Mouse (Mus musculus) midbrain, embryonic 10.5 days (tissue): ENCODE data around the gene Ccdc63. TPM values are rescaled to one million over a fixed set of nuclear protein-coding genes. Genes with fewer than 3 reads are reported as not detected.
"Not testable (repeated sequence)": the region's sequence is repeated elsewhere in the genome, so short reads cannot be mapped to it uniquely, and the experiment has no call there.

ENCODE experiments used
- DNase-seq: peaks from one replicate; pipeline ENCODE4 v3.0.0-alpha.2; 2017; ENCODE audit warnings: low spot score
- H3K27ac ChIP-seq: fragments of 300-500 bp; sonication (generic); replicated peaks from 2 replicates; pipeline ENCODE4 v1.5.1; 2016; ENCODE audit warnings: mild to moderate bottlenecking
- H3K27me3 ChIP-seq: fragments of 300-500 bp; sonication (generic); 2 replicates; pipeline ENCODE4 v1.6.1; 2016; ENCODE audit warnings: low read depth, mild to moderate bottlenecking; ENCODE audit not compliant: poor library complexity, severe bottlenecking
- H3K36me3 ChIP-seq: fragments of 300-500 bp; sonication (generic); 2 replicates; pipeline ENCODE4 v1.6.1; 2016; ENCODE audit warnings: mild to moderate bottlenecking, moderate library complexity
- H3K4me1 ChIP-seq: fragments of 300-500 bp; sonication (generic); 2 replicates; pipeline ENCODE4 v1.6.1; 2016
- H3K4me3 ChIP-seq: fragments of 300-500 bp; sonication (generic); 2 replicates; pipeline ENCODE4 v1.5.1; 2016; ENCODE audit warnings: mild to moderate bottlenecking, moderate library complexity
- H3K9me3 ChIP-seq: fragments of 300-500 bp; sonication (generic); replicated peaks from 2 replicates; pipeline ENCODE4 v1.6.1; 2016; ENCODE audit warnings: mild to moderate bottlenecking
- WGBS: fragments of 180-500 bp; shearing (Covaris S2); methylation state at CpG from one replicate; pipeline ENCODE4 v1.1.7; 2016; 5-methylcytosine and 5-hydroxymethylcytosine counted together
- polyA plus RNA-seq: library from polyadenylated mRNA; unstranded; fragments of >200 nt; fragmentation: Nextera tagmentation; extraction: Ambion mirVana; gene quantifications from 2 replicates; pipeline ENCODE4 v1.2.1, GENCODE M21; 2016

Gene Ccdc63
- polyA plus RNA-seq, 1 experiment from 2014 or later, result not detected

- peak overlapping the region; percentile 18; the same call in 1 of the 2 replicates for H3K4me3 ChIP-seq
- 73% methylated on average over 6 of the region's 6 CpGs for WGBS
- H3K36me3 ChIP-seq, result peaks cover 89% of the 10 kb centered on the region
- no peak overlapping the region for H3K27ac ChIP-seq
- H3K9me3 ChIP-seq, result no peaks in the 10 kb centered on the region
- no peaks in the 10 kb centered on the region for H3K27me3 ChIP-seq
- peaks cover 77% of the 10 kb centered on the region for H3K4me1 ChIP-seq
- DNase-seq, result no peak
Observed at GRCm38 (mm10) chr5:122163194-122163593, 22.6 kb upstream of the Ccdc63 start.

DNA sequence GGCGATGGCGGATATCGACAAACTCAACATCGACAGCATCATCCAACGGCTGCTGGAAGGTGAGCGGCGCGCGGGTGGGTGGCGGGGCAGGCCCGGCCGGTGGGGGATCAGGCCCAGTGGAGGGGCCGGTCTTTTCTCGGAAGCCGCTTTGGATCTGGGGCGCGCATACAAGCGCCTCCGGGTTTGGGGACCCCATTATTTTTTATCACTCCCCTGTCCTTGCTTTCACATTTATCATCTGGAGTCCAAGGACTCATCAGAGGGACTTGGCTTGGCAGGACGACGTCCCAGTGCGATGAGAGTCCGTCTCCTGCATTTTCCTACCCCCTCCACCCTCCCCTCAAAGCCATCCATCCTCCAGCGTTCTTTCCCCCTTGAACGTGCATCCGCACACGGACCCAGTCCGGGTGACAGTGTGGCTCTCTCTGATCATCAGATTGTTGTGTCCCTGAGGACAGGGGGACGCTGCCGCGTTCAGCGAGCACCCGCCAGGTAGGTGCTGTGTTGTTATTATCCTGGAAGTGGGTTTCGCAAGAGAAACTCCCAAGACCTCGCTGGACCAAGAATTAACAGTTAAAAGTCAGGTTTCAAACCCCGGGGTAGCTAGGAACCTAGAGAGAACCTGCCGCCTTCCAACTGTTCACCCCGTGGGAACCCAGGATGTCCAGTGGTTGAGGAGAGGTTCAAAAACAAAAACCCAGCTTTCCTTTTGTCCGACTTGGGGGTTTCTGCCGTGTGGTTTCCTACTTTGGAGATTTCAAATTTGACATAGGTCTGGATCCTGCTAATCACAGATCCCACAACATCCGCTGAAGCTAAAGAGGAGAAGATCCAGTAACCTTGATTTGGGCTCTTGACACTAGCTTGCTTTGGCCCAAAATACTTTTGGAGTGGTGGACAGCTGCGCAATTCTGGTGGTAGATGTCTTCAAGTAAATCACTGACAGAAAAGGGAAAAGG lies 18.2 kb upstream of the Ccdc63 start:
- WGBS, result 4% methylated on average over 42 of the region's 42 CpGs
- H3K27ac ChIP-seq, result peak overlapping the region; percentile 98

DNA sequence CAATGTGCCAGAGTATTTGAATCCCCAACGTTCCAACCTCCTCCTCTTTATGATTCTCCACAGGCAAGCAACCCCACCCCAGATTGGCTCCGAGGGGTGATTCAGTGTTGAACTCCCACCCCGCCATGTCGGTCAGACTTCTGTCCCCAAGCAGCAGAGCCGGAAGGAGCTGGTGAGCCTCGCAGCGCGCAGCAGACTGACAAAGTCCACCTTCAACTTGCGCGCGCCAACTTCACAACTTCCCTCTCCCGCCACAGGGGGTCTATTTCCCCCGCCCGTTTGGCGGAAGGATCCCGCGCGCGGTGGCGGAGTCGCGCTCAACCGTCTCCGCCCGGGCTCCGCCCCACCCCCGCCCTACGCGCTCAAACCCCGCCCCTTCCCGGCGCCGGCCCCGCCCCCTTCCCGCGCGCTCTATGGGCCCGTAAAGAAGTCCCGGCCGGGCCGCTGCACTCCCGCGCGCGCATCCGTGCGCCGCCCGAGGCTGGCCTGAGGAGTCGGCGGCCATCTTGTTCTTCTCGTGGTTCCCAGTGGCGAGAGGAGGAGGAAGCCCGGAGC lies 17.3 kb upstream of the Ccdc63 start, which contains the start of gene Ppp1cc:
Ppp1cc (plus strand) TSS at position 452 of the 555 bp plus-strand sequence.
- Histone ChIP-seq H3K4me1 (peaks cover 58% of the 10 kb centered on the region), H3K27ac (peak within 1 kb of the TSS; percentile 98), H3K4me3 (peak within 1 kb of the TSS; percentile 96), H3K36me3 (peaks cover 36% of the 10 kb centered on the region), H3K27me3 (peaks cover 17% of the 10 kb centered on the region; the same call in 1 of the 2 replicates), H3K9me3 (no peaks in the 10 kb centered on the region)
- peak; percentile 98 for DNase-seq
- under 1% methylated on average over 54 of the region's 54 CpGs for WGBS

More for the DNA sequence above, 18.2 kb upstream of the Ccdc63 start:
- peaks cover 17% of the 10 kb centered on the region; the same call in 1 of the 2 replicates for H3K27me3 ChIP-seq
- no peaks in the 10 kb centered on the region for H3K9me3 ChIP-seq
- H3K36me3 ChIP-seq, result peaks cover 46% of the 10 kb centered on the region
- peak overlapping the region; percentile 96 for H3K4me3 ChIP-seq
- peak; percentile 44 for DNase-seq
- peaks cover 68% of the 10 kb centered on the region for H3K4me1 ChIP-seq

DNA sequence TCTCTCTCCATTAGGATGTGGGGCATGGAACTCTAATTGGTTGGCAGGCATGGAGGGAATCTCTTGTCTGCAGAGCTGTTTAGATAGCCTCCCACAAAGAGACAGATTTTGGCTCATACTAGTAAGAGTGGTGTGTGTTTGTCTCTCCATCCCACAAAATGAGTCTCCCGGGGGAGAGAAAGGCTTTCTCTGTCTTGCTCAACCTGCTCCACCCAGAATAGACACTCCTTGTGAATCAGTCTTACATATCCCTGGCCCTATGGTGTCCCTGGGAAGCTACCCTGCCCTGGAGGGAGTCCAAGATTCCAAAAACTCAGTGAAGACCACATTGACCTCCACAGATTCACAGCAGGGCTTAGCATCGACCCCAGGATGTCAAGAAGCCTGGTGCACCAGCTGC lies 15.9 kb upstream of the Ccdc63 start:
- Histone ChIP-seq H3K27ac (0 out of 2 replicates have a peak overlapping the region, but pooled peaks have one; percentile 98), H3K4me1 (peaks cover 44% of the 10 kb centered on the region), H3K9me3 (no peaks in the 10 kb centered on the region), H3K36me3 (peaks cover 22% of the 10 kb centered on the region), H3K27me3 (peaks cover 17% of the 10 kb centered on the region; the same call in 1 of the 2 replicates), H3K4me3 (no peak overlapping the region)
- WGBS, result 77% methylated on average over 2 of the region's 2 CpGs
- no peak for DNase-seq

GRCm38 (mm10) chr5:122155613-122156012 lies 15.0 kb upstream of the Ccdc63 start:
- no peak overlapping the region for H3K27ac ChIP-seq

GRCm38 (mm10) chr5:122154782-122155181 lies 14.2 kb upstream of the Ccdc63 start:
- peaks cover 17% of the 10 kb centered on the region; the same call in 1 of the 2 replicates for H3K27me3 ChIP-seq
- 82% methylated on average over 3 of the region's 3 CpGs for WGBS

More at GRCm38 (mm10) chr5:122155613-122156012, 15.0 kb upstream of the Ccdc63 start:
- Histone ChIP-seq H3K36me3 (peaks cover 14% of the 10 kb centered on the region), H3K9me3 (no peaks in the 10 kb centered on the region), H3K4me3 (no peak overlapping the region), H3K4me1 (peaks cover 36% of the 10 kb centered on the region), H3K27me3 (peaks cover 17% of the 10 kb centered on the region; the same call in 1 of the 2 replicates)
- DNase-seq, result no peak

GRCm38 (mm10) chr5:122154006-122154405 lies 13.4 kb upstream of the Ccdc63 start:
- H3K4me3 ChIP-seq, result no peak overlapping the region
- H3K36me3 ChIP-seq, result no peaks in the 10 kb centered on the region
- peaks cover 17% of the 10 kb centered on the region; the same call in 1 of the 2 replicates for H3K27me3 ChIP-seq
- peaks cover 20% of the 10 kb centered on the region for H3K4me1 ChIP-seq
- DNase-seq, result no peak
- H3K27ac ChIP-seq, result no peak overlapping the region
- no peaks in the 10 kb centered on the region for H3K9me3 ChIP-seq
- WGBS, result 33% methylated on average over 12 of the region's 14 CpGs

More at GRCm38 (mm10) chr5:122154782-122155181, 14.2 kb upstream of the Ccdc63 start:
- Histone ChIP-seq H3K27ac (no peak overlapping the region), H3K4me1 (peaks cover 27% of the 10 kb centered on the region), H3K36me3 (peaks cover 5% of the 10 kb centered on the region), H3K4me3 (no peak overlapping the region), H3K9me3 (no peaks in the 10 kb centered on the region)
- no peak for DNase-seq

GRCm38 (mm10) chr5:122152508-122152907 lies 11.9 kb upstream of the Ccdc63 start:
- H3K4me3 ChIP-seq, H3K9me3 ChIP-seq, H3K27ac ChIP-seq, DNase-seq, H3K36me3 ChIP-seq: not testable (repeated sequence)
- peaks cover 17% of the 10 kb centered on the region; the same call in 1 of the 2 replicates for H3K27me3 ChIP-seq
- H3K4me1 ChIP-seq, result peaks cover 25% of the 10 kb centered on the region
- WGBS, result 92% methylated on average over 5 of the region's 5 CpGs

DNA sequence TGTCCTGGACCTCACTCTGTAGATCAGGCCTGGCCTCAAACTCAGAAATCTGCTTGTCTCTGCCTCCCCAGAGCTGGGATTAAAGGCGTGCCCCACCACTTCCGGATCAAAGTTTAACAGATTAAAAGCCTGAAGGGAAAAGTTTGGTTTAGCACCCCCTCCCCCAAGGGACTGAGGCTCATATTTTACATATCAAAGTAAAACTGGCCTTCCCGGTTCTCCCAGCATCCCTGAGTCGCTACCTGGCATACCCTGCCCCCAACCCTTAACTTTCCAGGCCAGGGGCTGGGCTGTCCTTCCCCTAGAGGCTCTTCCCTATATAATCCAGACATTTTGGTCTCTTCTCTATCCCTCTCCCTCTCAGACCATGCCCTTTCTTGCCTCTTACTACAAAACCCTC lies 8.6 kb upstream of the Ccdc63 start:
- H3K36me3 ChIP-seq, result no peaks in the 10 kb centered on the region
- 55% methylated on average over 4 of the region's 4 CpGs for WGBS
- peaks cover 11% of the 10 kb centered on the region; the same call in 1 of the 2 replicates for H3K4me1 ChIP-seq
- H3K9me3 ChIP-seq, result no peaks in the 10 kb centered on the region
- H3K27me3 ChIP-seq, result no peaks in the 10 kb centered on the region
- H3K4me3 ChIP-seq, result no peak overlapping the region
- H3K27ac ChIP-seq, result no peak overlapping the region
- no peak for DNase-seq

DNA sequence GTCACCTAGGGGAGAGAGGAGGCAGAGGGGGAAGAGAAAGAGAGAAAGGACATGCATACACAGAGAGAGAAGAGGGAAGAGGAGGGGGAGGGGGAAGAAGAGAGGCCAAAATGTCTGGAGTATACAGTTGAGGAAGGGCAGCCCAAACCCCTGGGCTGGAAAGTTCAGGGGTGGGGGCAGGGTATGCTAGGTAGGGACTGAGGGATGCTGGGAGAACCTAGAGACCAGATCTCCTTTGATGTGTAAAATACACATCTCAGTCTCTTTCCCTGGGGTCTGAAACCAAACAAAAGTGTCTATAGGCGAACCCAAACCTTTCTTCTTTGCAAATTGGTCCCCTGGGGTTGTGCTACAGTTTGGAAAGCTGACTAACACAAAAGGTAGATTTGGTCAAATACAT lies 7.5 kb upstream of the Ccdc63 start:
- DNase-seq, result no peak
- WGBS, result 37% methylated on average over 1 of the region's 1 CpGs
- Histone ChIP-seq H3K4me3 (no peak overlapping the region), H3K9me3 (no peaks in the 10 kb centered on the region), H3K27me3 (no peaks in the 10 kb centered on the region), H3K4me1 (peaks cover 11% of the 10 kb centered on the region; the same call in 1 of the 2 replicates), H3K27ac (no peak overlapping the region), H3K36me3 (no peaks in the 10 kb centered on the region)

DNA sequence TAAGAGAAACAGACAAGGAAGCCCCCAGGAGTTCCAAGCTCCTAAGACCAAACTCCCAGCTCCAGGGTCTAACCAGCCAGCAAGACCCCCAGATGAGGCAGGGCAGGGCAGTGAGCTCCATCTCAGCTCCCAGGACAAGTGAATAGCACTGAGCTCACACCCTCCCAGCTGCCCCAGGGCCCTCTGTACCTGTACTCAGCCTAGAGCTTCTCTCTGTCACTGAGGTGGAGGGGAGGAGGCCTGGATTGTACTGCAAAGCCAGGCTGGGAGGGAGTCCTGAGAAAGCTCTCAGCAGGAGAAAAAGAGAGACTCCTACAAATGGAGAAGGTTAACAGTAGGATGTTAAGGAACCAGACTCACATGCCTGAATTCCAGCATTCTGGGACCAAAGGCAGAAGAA lies 6.0 kb upstream of the Ccdc63 start:
- no peaks in the 10 kb centered on the region for H3K9me3 ChIP-seq
- DNase-seq, result no peak
- no peaks in the 10 kb centered on the region for H3K27me3 ChIP-seq
- no peak overlapping the region for H3K4me3 ChIP-seq
- H3K4me1 ChIP-seq, result peaks cover 11% of the 10 kb centered on the region; the same call in 1 of the 2 replicates
- no peaks in the 10 kb centered on the region for H3K36me3 ChIP-seq
- peak overlapping the region; percentile 59; the same call in 1 of the 2 replicates for H3K27ac ChIP-seq

GRCm38 (mm10) chr5:122146056-122146580 lies 5.5 kb upstream of the Ccdc63 start:
- WGBS, result 73% methylated on average over 10 of the region's 10 CpGs
- H3K27ac ChIP-seq, result no peak overlapping the region; the same call in 1 of the 2 replicates

More at GRCm38 (mm10) chr5:122146056-122146580, 5.5 kb upstream of the Ccdc63 start:
- Histone ChIP-seq H3K27me3 (no peaks in the 10 kb centered on the region), H3K4me1 (peaks cover 11% of the 10 kb centered on the region; the same call in 1 of the 2 replicates), H3K36me3 (no peaks in the 10 kb centered on the region), H3K4me3 (no peak overlapping the region), H3K9me3 (no peaks in the 10 kb centered on the region)
- no peak for DNase-seq
